Mouse (Mus musculus): ENCODE measurements around the gene Olfr312. TPM values are rescaled to one million over a fixed set of nuclear protein-coding genes. Genes with fewer than 3 reads are reported as not detected.
"Not testable (repeated sequence)": the region's sequence is repeated elsewhere in the genome, so short reads cannot be mapped to it uniquely, and the experiment has no call there.

The Olfr312 gene
- total RNA-seq (2012; rRNA removed) (not detected in 2 replicates), total RNA-seq (2014; rRNA removed) (not detected in 2 replicates), polyA plus RNA-seq (2012; ENCODE audit: insufficient read length, low read depth) (not detected in 2 replicates)

- H3K4me3 ChIP-seq (replicated peaks in 1 of 3; ENCODE audit: low read depth in 2 of 3, low read length in 2 of 3, poor library complexity in 1 of 3); H3K9ac ChIP-seq (ENCODE audit: insufficient read depth, low read depth); DNase-seq (ENCODE audit: extremely low read depth); in situ Hi-C loops (cut with MboI; ENCODE audit: low pct_ligation_motif_present, low pct_unique_long_range_greater_than_20kb, low sequenced_read_pairs); dilution Hi-C loops (cut with MboI; ENCODE audit: extremely low pct_ligation_motif_present, extremely low pct_unique_long_range_greater_than_20kb, low sequenced_read_pairs); H3K79me2 ChIP-seq (replicated peaks; ENCODE audit: control insufficient read depth, extremely low read depth, insufficient read depth, poor library complexity, severe bottlenecking); H3K27ac ChIP-seq (ENCODE audit: insufficient read depth, low read depth); H3K36me3 ChIP-seq (replicated peaks in 1 of 2; ENCODE audit: control insufficient read depth in 1 of 2, insufficient read depth in 1 of 2, low read length in 1 of 2); H3K4me2 ChIP-seq (ENCODE audit: insufficient read depth, low read depth, poor library complexity, severe bottlenecking); H3K4me1 ChIP-seq (ENCODE audit: control insufficient read depth in 1 of 2, insufficient read depth in 2 of 2); H3K9me3 ChIP-seq (replicated peaks; ENCODE audit: low read length): not testable (repeated sequence)
- H3K27me3 ChIP-seq (replicated peaks), result peaks cover 19% of the 10 kb centered on the region
These were observed at the start of gene Olfr312 for GRCm38 (mm10) chr11:58828937-58829336. Gene Olfr312 (plus strand): TSS chr11:58829237.

GRCm38 (mm10) chr11:58782480-58783089 lies 46.5 kb upstream of the Olfr312 start, which contains the start of gene Olfr314:
Gene Olfr314 (plus strand): TSS chr11:58782952.
- H3K27ac ChIP-seq (ENCODE audit: insufficient read depth, low read depth), result no peak within 1 kb of the TSS
- H3K9ac ChIP-seq (ENCODE audit: insufficient read depth, low read depth), result no peak within 1 kb of the TSS
- DNase-seq (ENCODE audit: extremely low read depth), result no peak
- no peaks in the 10 kb centered on the region for H3K27me3 ChIP-seq (replicated peaks)
- dilution Hi-C loops (cut with MboI; ENCODE audit: extremely low pct_ligation_motif_present, extremely low pct_unique_long_range_greater_than_20kb, low sequenced_read_pairs) (no loop called here), in situ Hi-C loops (cut with MboI; ENCODE audit: low pct_ligation_motif_present, low pct_unique_long_range_greater_than_20kb, low sequenced_read_pairs) (no loop called here)
- H3K4me3 ChIP-seq (replicated peaks in 1 of 3; ENCODE audit: low read depth in 2 of 3, low read length in 2 of 3, poor library complexity in 1 of 3), result no peak within 1 kb of the TSS
- TF ChIP-seq BHLHE40 (IDR thresholded peaks at IDR 0.05; ENCODE audit: low read depth, low read length), result no peak
- no peak for TF ChIP-seq UBTF (IDR thresholded peaks at IDR 0.05; ENCODE audit: low read depth, low read length)
- TF ChIP-seq ZC3H11A (IDR thresholded peaks at IDR 0.05; ENCODE audit: low read depth, low read length), result no peak
- TF ChIP-seq ETS1 (conservative IDR thresholded peaks at IDR 0.05; ENCODE audit: low read depth, low read length), result no peak
- TF ChIP-seq MAFK (IDR thresholded peaks at IDR 0.05; ENCODE audit: insufficient replicate concordance, low read length), result no peak
- TF ChIP-seq CTCF (conservative IDR thresholded peaks at IDR 0.05 in 1 of 2, IDR thresholded peaks at IDR 0.05 in 1 of 2; ENCODE audit: low read depth in 2 of 2, low read length in 2 of 2), result no peak
- peaks cover 2 to 4% of the 10 kb centered on the region in 2 experiments; a peak in 2 of 4 replicates for H3K4me1 ChIP-seq (ENCODE audit: control insufficient read depth in 1 of 2, insufficient read depth in 2 of 2)
- H3K79me2 ChIP-seq (replicated peaks; ENCODE audit: control insufficient read depth, extremely low read depth, insufficient read depth, poor library complexity, severe bottlenecking), result no peaks in the 10 kb centered on the region
- no peaks in the 10 kb centered on the region for H3K9me3 ChIP-seq (replicated peaks; ENCODE audit: low read length)
- no peaks in the 10 kb centered on the region for H3K36me3 ChIP-seq (replicated peaks in 1 of 2; ENCODE audit: control insufficient read depth in 1 of 2, insufficient read depth in 1 of 2, low read length in 1 of 2)
- no peak within 1 kb of the TSS for H3K4me2 ChIP-seq (ENCODE audit: insufficient read depth, low read depth, poor library complexity, severe bottlenecking)

GRCm38 (mm10) chr11:58784182-58784581 lies 44.9 kb upstream of the Olfr312 start:
- H3K4me1 ChIP-seq (ENCODE audit: control insufficient read depth in 1 of 2, insufficient read depth in 2 of 2), result peaks cover 3 to 8% of the 10 kb centered on the region in 2 experiments
- dilution Hi-C loops (cut with MboI; ENCODE audit: extremely low pct_ligation_motif_present, extremely low pct_unique_long_range_greater_than_20kb, low sequenced_read_pairs), result no loop called here
- DNase-seq (ENCODE audit: extremely low read depth), result no peak

More at GRCm38 (mm10) chr11:58784182-58784581, 44.9 kb upstream of the Olfr312 start:
- Histone ChIP-seq H3K79me2 (replicated peaks; ENCODE audit: control insufficient read depth, extremely low read depth, insufficient read depth, poor library complexity, severe bottlenecking) (no peaks in the 10 kb centered on the region), H3K4me2 (ENCODE audit: insufficient read depth, low read depth, poor library complexity, severe bottlenecking) (no peak overlapping the region), H3K36me3 (replicated peaks in 1 of 2; ENCODE audit: control insufficient read depth in 1 of 2, insufficient read depth in 1 of 2, low read length in 1 of 2) (no peaks in the 10 kb centered on the region), H3K9me3 (replicated peaks; ENCODE audit: low read length) (no peaks in the 10 kb centered on the region), H3K9ac (ENCODE audit: insufficient read depth, low read depth) (no peak overlapping the region), H3K27me3 (replicated peaks) (no peaks in the 10 kb centered on the region), H3K4me3 (replicated peaks in 1 of 3; ENCODE audit: low read depth in 2 of 3, low read length in 2 of 3, poor library complexity in 1 of 3) (no peak overlapping the region), H3K27ac (ENCODE audit: insufficient read depth, low read depth) (no peak overlapping the region)
- in situ Hi-C loops (cut with MboI; ENCODE audit: low pct_ligation_motif_present, low pct_unique_long_range_greater_than_20kb, low sequenced_read_pairs), result no loop called here
- no peak for TF ChIP-seq PAX5 (IDR thresholded peaks at IDR 0.05; ENCODE audit: low read length)
- TF ChIP-seq KAT2A (IDR thresholded peaks at IDR 0.05; ENCODE audit: insufficient replicate concordance, low read length), result no peak
- TF ChIP-seq ELF1 (IDR thresholded peaks at IDR 0.05; ENCODE audit: low read depth, low read length), result no peak
- no peak for TF ChIP-seq MAFK (IDR thresholded peaks at IDR 0.05; ENCODE audit: insufficient replicate concordance, low read length)
- no peak for TF ChIP-seq NRF1 (IDR thresholded peaks at IDR 0.05; ENCODE audit: low read depth, low read length)

Data from CH12.LX (cell line).